Mouse (Mus musculus) cerebellum, adult 2 months (tissue): ENCODE results near the gene Bud13.

Experiments used
- CTCF ChIP-seq: fragments of 200-500 bp; IDR thresholded peaks from 2 replicates; pipeline ENCODE4 v1.5.1; 2011; ENCODE audit warnings: low read depth, mild to moderate bottlenecking, control low read depth, low read length, moderate library complexity, borderline replicate concordance; ENCODE audit not compliant: insufficient read depth
- POLR2A ChIP-seq: fragments of 200-500 bp; IDR thresholded peaks from 2 replicates; pipeline ENCODE4 v1.6.1; 2011; ENCODE audit warnings: low read length, control low read depth, borderline replicate concordance; ENCODE audit not compliant: insufficient read depth

GRCm38 (mm10) chr9:46282631-46283436 is at the start of gene Bud13:
- peak; percentile 82 for TF ChIP-seq POLR2A
- peak; percentile 27; the same call in 1 of the 2 replicates for TF ChIP-seq CTCF
